Mouse (Mus musculus) spleen, adult 2 months (tissue): ENCODE data around the gene Ermap. TPM values are rescaled to one million over a fixed set of nuclear protein-coding genes. Genes with fewer than 3 reads are reported as not detected.
A peak's percentile ranks its signal among the peaks of the same experiment; 100 is the strongest.

Experiments
- DNase-seq, 2 experiments: peaks; one replicate each; pipeline versions ENCODE4 v3.0.0 to v3.0.0-alpha.2; 2012 to 2021; ENCODE audit warnings: low spot score in 2 of 2, low read depth in 1 of 2
- H3K27ac ChIP-seq: fragments of 200-500 bp; 2 replicates; pipeline ENCODE4 v1.5.1; 2012; ENCODE audit warnings: low read length, inconsistent platforms; ENCODE audit not compliant: insufficient read depth
- H3K27me3 ChIP-seq: fragments of 200-500 bp; 2 replicates; pipeline ENCODE4 v1.6.1; 2012; ENCODE audit warnings: mild to moderate bottlenecking, moderate library complexity, low read length, inconsistent platforms; ENCODE audit not compliant: control insufficient read depth, insufficient read depth
- H3K36me3 ChIP-seq: fragments of 200-500 bp; 2 replicates; pipeline ENCODE4 v1.6.1; 2012; ENCODE audit warnings: mild to moderate bottlenecking, low read length, inconsistent platforms; ENCODE audit not compliant: control insufficient read depth, insufficient read depth
- H3K4me1 ChIP-seq: fragments of 200-500 bp; 2 replicates; pipeline ENCODE4 v1.6.1; 2011; ENCODE audit warnings: inconsistent platforms; ENCODE audit not compliant: control insufficient read depth, insufficient read depth, insufficient read length
- H3K4me3 ChIP-seq: fragments of 200-500 bp; 2 replicates; pipeline ENCODE4 v1.5.1; 2011; ENCODE audit warnings: mild to moderate bottlenecking, inconsistent platforms; ENCODE audit not compliant: insufficient read depth, insufficient read length; ENCODE audit errors: extremely low read depth
- CTCF ChIP-seq: fragments of 200-500 bp; IDR thresholded peaks from 2 replicates; pipeline ENCODE4 v1.5.1; 2011; ENCODE audit warnings: mild to moderate bottlenecking, inconsistent platforms; ENCODE audit not compliant: insufficient read depth, insufficient read length, insufficient replicate concordance; ENCODE audit errors: extremely low read depth
- POLR2A ChIP-seq: fragments of 200-500 bp; IDR thresholded peaks from 2 replicates; pipeline ENCODE4 v1.6.1; 2011; ENCODE audit warnings: low read depth, low read length, inconsistent platforms
- WGBS: fragments of 180-500 bp; shearing (Covaris S2); methylation state at CpG from one replicate; pipeline ENCODE4 v1.1.7; 2018; 5-methylcytosine and 5-hydroxymethylcytosine counted together
- polyA plus RNA-seq: library from polyadenylated mRNA; depleted of rRNA; stranded (reverse); fragments of >200 nt; gene quantifications from 2 replicates; pipeline ENCODE4 v1.2.3, GENCODE M21; 2012

Ermap gene
- polyA plus RNA-seq, 1 experiment, result 53.8 TPM

DNA sequence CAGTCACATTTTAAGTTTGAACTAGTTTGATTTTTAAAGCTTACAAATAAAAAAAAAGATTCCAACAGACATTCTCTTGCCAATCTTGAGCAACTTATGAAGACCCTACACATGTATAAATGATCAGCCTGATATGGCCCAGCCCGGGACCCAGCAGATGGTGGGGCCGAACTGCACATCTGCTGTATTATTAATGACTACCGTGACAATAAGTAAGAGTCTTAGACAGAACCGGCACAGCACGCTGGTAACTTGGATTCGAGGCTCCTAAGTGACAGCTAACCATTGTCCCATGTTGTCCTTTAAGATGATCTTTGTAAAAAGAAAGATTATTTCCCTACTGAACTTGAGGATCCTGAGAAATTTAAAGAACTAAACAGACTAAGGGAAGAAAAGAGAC lies 419 bp downstream of the Ermap start:
- H3K27ac ChIP-seq, result no peak overlapping the region; the same call in 1 of the 2 replicates

DNA sequence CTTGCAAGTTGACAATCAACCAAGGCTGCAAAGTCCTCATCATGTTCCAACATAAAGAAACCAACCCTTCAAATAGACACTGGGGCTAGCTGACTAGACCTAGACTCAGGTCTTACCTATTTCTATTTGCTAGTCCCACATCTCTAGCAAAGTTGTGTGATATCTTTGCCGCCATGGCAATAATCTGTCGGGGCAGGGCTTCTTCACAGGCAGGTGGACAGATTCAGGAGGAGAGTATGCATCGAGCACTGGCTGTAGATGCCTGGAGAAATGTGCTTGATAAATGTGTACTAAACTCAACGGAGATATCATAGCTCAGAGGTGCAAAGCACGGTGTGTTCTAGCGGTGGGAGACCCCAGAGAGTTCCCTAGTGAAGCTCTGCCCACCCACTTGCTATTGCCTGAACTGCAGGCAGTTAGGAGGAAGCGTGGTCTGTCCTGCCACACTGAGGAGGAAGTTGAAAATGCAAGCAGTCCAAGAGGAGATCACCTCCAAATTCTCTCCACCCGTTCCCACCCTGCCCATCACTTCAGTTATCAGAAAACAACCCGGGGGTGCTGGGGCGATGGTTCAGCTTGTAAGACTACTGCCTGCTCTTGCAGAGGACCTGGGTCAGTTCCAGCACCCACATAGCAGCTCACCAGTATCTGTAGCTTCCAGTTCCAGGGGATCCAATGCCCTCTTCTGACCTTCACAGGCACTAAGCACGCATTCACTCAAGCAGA lies 1.6 kb downstream of the Ermap start:
- 33% methylated on average over 11 of the region's 11 CpGs for WGBS
- no peaks in the 10 kb centered on the region for H3K27me3 ChIP-seq
- no peak overlapping the region; the same call in 1 of the 2 replicates for H3K27ac ChIP-seq
- 0 out of 2 replicates have a peak overlapping the region, but pooled peaks have one; percentile 12 for H3K4me3 ChIP-seq
- no peak for TF ChIP-seq POLR2A
- peak; percentile 42; the same call in 1 of the 2 replicates for TF ChIP-seq CTCF
- peaks cover 6% of the 10 kb centered on the region for H3K4me1 ChIP-seq
- no peaks in the 10 kb centered on the region for H3K36me3 ChIP-seq
- DNase-seq, result no peak

More for the DNA sequence above, 419 bp downstream of the Ermap start:
- Histone ChIP-seq H3K27me3 (no peaks in the 10 kb centered on the region), H3K36me3 (no peaks in the 10 kb centered on the region), H3K4me1 (no peaks in the 10 kb centered on the region), H3K4me3 (peak overlapping the region; percentile 41; the same call in 1 of the 2 replicates)
- WGBS, result 82% methylated on average over 6 of the region's 6 CpGs
- DNase-seq, result no peak
- no peak for TF ChIP-seq POLR2A
- TF ChIP-seq CTCF, result no peak

DNA sequence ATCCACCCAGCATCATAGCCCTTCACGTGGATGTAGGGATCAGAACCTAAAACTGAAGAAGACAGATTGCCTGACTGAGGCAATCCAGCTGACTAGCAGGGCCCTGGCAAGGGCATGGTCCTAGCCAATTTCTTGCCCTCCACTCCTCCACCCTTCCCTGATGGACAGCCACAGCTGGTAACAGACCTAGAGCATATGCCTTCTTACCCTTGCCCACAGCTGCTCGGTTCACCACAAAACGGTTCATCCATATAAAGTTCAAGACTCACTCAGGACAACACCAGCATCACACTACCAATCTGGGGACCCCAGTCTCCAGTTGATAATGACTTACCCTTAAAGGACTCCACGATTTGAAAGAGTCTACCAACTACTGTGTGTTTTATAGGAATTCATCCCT lies 4.0 kb downstream of the Ermap start:
- WGBS, result 84% methylated on average over 4 of the region's 4 CpGs
- H3K4me1 ChIP-seq, result peaks cover 19% of the 10 kb centered on the region
- no peak overlapping the region for H3K27ac ChIP-seq
- no peak for DNase-seq
- H3K4me3 ChIP-seq, result no peak overlapping the region
- TF ChIP-seq CTCF (no peak), POLR2A (no peak)
- H3K27me3 ChIP-seq, result no peaks in the 10 kb centered on the region
- no peaks in the 10 kb centered on the region for H3K36me3 ChIP-seq

DNA sequence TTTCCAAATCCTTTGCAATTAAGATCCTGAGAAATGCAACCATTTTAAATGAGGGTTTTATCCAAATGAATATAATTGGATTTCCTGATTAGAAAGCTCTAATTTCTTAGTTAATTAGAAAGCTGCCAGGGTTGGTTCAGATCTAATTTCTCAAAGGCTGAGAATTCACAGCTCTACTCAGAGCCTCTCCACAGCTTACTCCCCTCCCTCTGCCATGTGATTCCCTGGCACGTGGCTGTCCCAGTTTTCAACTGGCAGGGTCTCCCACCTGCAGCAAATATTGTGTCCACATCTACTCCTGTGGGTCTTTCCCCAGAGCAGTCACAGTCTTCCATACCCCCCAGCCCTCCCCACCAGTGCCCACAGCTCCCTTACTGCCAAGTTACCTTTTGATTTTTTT lies 6.3 kb downstream of the Ermap start:
- Histone ChIP-seq H3K27me3 (no peaks in the 10 kb centered on the region), H3K36me3 (no peaks in the 10 kb centered on the region), H3K4me3 (no peak overlapping the region), H3K27ac (no peak overlapping the region), H3K4me1 (peaks cover 19% of the 10 kb centered on the region)
- TF ChIP-seq POLR2A (no peak), CTCF (no peak)
- WGBS, result 46% methylated on average over 1 of the region's 1 CpGs
- DNase-seq, result no peak

DNA sequence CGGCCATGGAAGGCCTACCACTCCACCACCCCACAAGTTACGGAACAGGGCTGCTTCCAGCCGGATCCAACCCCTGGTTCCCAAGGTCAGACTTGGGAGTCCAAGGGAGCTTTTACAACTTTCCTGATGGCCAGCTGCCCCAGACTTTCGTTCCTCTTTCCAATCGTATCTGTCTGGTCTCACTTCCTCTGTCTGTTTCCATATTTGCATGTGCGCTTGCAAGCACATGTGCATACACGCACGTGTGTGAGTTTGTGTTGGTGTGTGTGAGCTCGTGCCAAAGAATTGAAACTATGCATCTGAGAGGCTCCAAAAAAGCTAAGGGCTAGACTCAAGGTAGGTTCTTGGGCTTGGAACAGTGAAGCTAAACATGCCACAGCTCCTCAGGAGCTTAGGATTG lies 8.4 kb downstream of the Ermap start:
- Histone ChIP-seq H3K36me3 (no peaks in the 10 kb centered on the region), H3K27me3 (no peaks in the 10 kb centered on the region), H3K4me1 (peaks cover 22% of the 10 kb centered on the region), H3K4me3 (no peak overlapping the region), H3K27ac (0 out of 2 replicates have a peak overlapping the region, but pooled peaks have one; percentile 32)
- no peak for TF ChIP-seq CTCF
- no peak for TF ChIP-seq POLR2A
- 36% methylated on average over 9 of the region's 9 CpGs for WGBS
- peak; percentile 40 to 69 for DNase-seq

DNA sequence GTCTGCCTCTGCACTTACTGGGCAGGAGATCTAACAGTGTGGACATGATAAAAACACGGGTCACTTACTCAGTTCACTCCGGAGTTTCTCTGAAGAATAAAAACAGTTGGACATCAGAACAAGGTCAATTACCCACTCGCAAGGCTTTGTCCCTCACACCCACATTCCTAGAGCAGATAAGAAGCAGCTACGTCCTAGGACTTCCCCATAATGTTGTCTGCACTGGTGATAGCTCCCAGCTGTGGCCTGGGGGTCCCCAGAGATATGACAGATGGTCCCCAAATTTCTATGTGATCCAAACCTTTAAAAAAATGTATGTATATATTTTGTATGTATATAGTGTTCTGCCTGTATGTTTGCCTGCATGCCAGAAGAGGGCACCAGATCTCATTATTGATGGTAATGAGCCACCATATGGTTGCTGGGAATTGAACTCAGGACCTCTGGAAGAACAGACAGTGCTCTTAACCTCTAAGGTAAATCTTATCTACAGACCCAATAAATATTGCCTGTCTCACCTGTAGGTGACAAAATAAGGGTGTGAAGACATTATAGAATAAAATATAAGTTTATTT lies 9.6 kb downstream of the Ermap start:
- TF ChIP-seq POLR2A (no peak), CTCF (no peak)
- peaks cover 22% of the 10 kb centered on the region for H3K4me1 ChIP-seq
- no peak overlapping the region for H3K4me3 ChIP-seq
- no peak overlapping the region for H3K27ac ChIP-seq
- WGBS, result 64% methylated on average over 4 of the region's 4 CpGs
- DNase-seq, result no peak
- H3K36me3 ChIP-seq, result no peaks in the 10 kb centered on the region
- H3K27me3 ChIP-seq, result no peaks in the 10 kb centered on the region

DNA sequence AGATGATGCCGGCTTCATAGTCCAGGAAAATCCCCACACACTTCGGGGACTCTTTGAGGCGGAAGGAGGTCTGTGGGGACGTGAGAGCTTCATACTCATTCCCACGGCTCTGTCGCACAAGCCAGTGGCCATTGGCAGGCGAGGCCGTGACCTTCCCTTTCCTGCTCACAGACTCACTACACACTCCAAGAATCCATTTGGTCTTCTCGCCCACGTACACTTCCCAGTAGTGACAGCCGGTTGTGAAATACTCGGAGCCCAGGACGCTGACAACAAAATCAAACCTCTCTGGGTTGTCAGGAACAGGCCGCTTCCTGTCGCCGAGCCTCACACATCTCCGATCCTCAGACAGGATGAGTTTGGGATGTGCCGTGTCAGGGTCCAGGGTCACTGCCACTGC lies 11.5 kb downstream of the Ermap start:
- H3K27ac ChIP-seq, result peak overlapping the region; percentile 24; the same call in 1 of the 2 replicates
- no peaks in the 10 kb centered on the region for H3K36me3 ChIP-seq
- no peak for TF ChIP-seq POLR2A
- TF ChIP-seq CTCF, result no peak
- WGBS, result 88% methylated on average over 18 of the region's 18 CpGs
- no peaks in the 10 kb centered on the region for H3K27me3 ChIP-seq
- no peak overlapping the region for H3K4me3 ChIP-seq
- no peak for DNase-seq
- peaks cover 18% of the 10 kb centered on the region for H3K4me1 ChIP-seq
